Mouse (Mus musculus) neural tube, embryonic 11.5 days (tissue): ENCODE data around the gene Rbmx2. TPM values are rescaled to one million over a fixed set of nuclear protein-coding genes. Genes with fewer than 3 reads are reported as not detected.

Experiments
- ATAC-seq: fragments of 200-750 bp; cut with Nextera tagmentation; 2 replicates; pipeline ENCODE4 v1.8.0; 2017; ENCODE audit warnings: moderate number of reproducible peaks, mild to moderate bottlenecking, moderate TSS enrichment, moderate library complexity; ENCODE audit not compliant: insufficient read depth, low FRiP score, low TSS enrichment
- DNase-seq: peaks from one replicate; pipeline ENCODE4 v3.0.0-alpha.2; 2015; ENCODE audit warnings: low spot score
- H3K27ac ChIP-seq: fragments of 300-500 bp; sonication (generic); 2 replicates; pipeline ENCODE4 v1.5.1; 2014; ENCODE audit warnings: low read depth, mild to moderate bottlenecking, low read length
- H3K27me3 ChIP-seq: fragments of 300-500 bp; sonication (generic); 2 replicates; pipeline ENCODE4 v1.6.1; 2014; ENCODE audit warnings: mild to moderate bottlenecking, low read length, mixed read lengths; ENCODE audit not compliant: control insufficient read depth, insufficient read depth
- H3K36me3 ChIP-seq: fragments of 300-500 bp; sonication (generic); 2 replicates; pipeline ENCODE4 v1.6.1; 2014; ENCODE audit warnings: mild to moderate bottlenecking, low read length, moderate library complexity, mixed read lengths; ENCODE audit not compliant: control insufficient read depth, insufficient read depth
- H3K4me1 ChIP-seq: fragments of 300-500 bp; sonication (generic); 2 replicates; pipeline ENCODE4 v1.6.1; 2014; ENCODE audit warnings: low read length, mixed read lengths; ENCODE audit not compliant: control insufficient read depth, insufficient read depth
- H3K4me2 ChIP-seq: fragments of 300-500 bp; sonication (generic); 2 replicates; pipeline ENCODE4 v1.6.1; 2014; ENCODE audit warnings: low read depth, mild to moderate bottlenecking, moderate library complexity
- H3K4me3 ChIP-seq: fragments of 300-500 bp; sonication (generic); 2 replicates; pipeline ENCODE4 v1.5.1; 2014; ENCODE audit warnings: low read depth, low read length
- H3K9ac ChIP-seq: fragments of 300-500 bp; sonication (generic); 2 replicates; pipeline ENCODE4 v1.6.1; 2014; ENCODE audit warnings: mild to moderate bottlenecking, low read length
- H3K9me3 ChIP-seq: fragments of 300-500 bp; sonication (generic); 2 replicates; pipeline ENCODE4 v1.6.1; 2016; ENCODE audit warnings: low read length; ENCODE audit not compliant: control insufficient read depth
- WGBS: fragments of 180-500 bp; shearing (Covaris S2); extraction: QIAGEN DNeasy Blood & Tissue Kit; methylation state at CpG from one replicate; pipeline ENCODE4 v1.1.7; 2014; 5-methylcytosine and 5-hydroxymethylcytosine counted together
- polyA plus RNA-seq: library from polyadenylated mRNA; unstranded; fragments of >200 nt; fragmentation: Nextera tagmentation; extraction: Ambion mirVana; gene quantifications from 2 replicates; pipeline ENCODE4 v1.2.1, GENCODE M21; 2014

Gene Rbmx2
- polyA plus RNA-seq: 21.8 and 21.9 TPM in 2 replicates

DNA sequence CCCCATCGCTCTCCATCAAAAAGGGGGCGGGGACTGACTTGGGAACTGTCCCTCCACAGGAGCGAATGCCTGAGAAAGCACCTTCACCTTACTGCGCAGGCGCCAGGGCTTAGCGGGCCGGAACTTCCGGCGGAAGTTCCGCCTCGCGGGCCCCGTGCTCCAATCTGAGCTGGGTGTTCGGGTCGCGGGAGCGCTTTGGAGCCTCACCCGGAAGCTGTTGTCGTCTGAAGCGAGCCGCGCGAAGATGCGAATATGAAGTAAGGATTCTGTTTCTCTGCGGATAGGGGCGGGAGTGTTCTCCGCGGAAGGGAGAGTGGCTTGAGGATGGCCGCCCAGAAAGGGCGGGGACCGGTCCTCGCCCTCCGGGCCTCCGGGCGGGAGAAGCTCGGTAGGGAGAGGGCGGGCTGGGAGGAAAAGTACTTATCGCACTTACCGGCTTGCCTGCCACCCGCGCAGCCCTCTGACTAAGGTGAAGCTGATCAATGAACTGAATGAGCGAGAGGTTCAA is at the start of gene Rbmx2:
Gene Rbmx2, plus strand, starts transcription at position 141 of the 508 bp plus-strand sequence.
- 15% methylated on average over 42 of the region's 42 CpGs for WGBS

DNA sequence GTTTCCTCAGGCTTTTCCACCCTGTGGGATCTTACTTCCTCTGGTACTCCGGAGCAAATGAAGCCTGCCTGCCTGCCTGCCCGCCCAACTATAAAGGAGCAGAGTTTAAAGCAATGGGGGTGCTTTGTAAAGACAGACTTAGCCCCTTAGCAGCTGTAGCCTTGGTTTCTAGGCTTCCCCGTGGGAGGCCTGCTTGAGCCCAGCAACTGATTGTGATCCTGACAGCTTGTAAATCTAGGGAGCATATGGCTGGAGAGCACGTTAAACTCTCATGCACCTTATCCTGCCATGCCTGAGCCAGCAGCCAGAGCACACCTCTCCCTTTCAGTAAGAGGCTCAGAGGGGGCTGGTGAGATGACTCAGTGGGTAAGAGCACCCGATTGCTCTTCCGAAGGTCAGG is 28.0 kb upstream of the Rbmx2 start:
- Histone ChIP-seq H3K4me1 (no peaks in the 10 kb centered on the region), H3K4me3 (no peak overlapping the region), H3K9me3 (no peaks in the 10 kb centered on the region), H3K9ac (no peak overlapping the region), H3K4me2 (no peak overlapping the region), H3K27ac (no peak overlapping the region), H3K36me3 (no peaks in the 10 kb centered on the region), H3K27me3 (no peaks in the 10 kb centered on the region)
- ATAC-seq (peak; percentile 88), DNase-seq (peak; percentile 39)
- 20% methylated on average over 6 of the region's 6 CpGs for WGBS

More for the DNA sequence above, at the start of gene Rbmx2:
- no peaks in the 10 kb centered on the region for H3K36me3 ChIP-seq
- H3K9ac ChIP-seq: peak within 1 kb of the TSS; percentile 58
- H3K4me3 ChIP-seq: peak within 1 kb of the TSS; percentile 59
- H3K9me3 ChIP-seq: no peaks in the 10 kb centered on the region
- H3K4me1 ChIP-seq: no peaks in the 10 kb centered on the region
- ATAC-seq (peak; percentile 95), DNase-seq (peak; percentile 92)
- H3K27ac ChIP-seq: no peak within 1 kb of the TSS
- no peaks in the 10 kb centered on the region for H3K27me3 ChIP-seq
- peak within 1 kb of the TSS; percentile 37 for H3K4me2 ChIP-seq

DNA sequence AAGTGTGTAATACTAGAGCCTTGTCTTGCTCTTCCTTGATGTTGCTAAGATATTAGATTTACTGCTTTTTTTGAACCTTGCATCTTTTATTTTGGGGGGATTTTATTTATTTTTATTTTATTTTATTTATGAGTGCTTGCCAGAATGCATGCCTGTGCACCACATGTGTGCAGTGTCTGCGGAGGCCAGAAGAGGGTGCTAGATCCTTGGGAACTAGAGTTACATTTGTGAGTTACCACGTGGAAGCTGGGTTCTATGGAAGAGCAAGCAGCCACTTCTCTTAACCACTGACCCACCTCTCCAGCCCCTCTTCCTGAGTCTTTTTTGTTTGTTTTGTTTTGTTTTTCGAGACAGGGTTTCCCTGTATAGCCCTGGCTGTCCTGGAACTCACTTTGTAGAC is 25.2 kb upstream of the Rbmx2 start:
- H3K4me1 ChIP-seq: no peaks in the 10 kb centered on the region
- no peak overlapping the region for H3K9ac ChIP-seq
- no peak overlapping the region for H3K4me3 ChIP-seq
- no peak overlapping the region for H3K4me2 ChIP-seq
- no peaks in the 10 kb centered on the region for H3K36me3 ChIP-seq
- H3K9me3 ChIP-seq: no peaks in the 10 kb centered on the region
- DNase-seq (no peak), ATAC-seq (no peak)
- H3K27ac ChIP-seq: no peak overlapping the region
- 72% methylated on average over 3 of the region's 3 CpGs for WGBS
- H3K27me3 ChIP-seq: no peaks in the 10 kb centered on the region

DNA sequence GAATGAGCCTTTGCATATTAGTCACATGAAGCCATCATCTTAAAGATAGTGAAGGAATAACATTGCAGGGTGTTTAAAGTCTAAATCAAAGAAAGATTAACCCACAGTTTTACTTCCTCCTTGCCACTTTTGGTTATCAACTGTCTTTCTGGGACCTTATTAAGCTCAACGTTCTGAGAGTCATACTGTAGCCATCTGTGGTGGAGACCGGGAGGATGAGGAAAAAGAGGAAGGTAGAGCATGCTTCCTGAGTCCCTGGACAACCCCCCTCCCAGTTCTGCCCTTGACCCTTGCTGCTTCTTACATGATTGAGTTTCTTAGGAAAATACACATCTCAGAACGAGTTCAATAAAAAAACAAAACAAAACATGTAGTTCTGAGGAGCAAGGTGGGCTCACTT is 23.1 kb upstream of the Rbmx2 start:
- 78% methylated on average over 3 of the region's 3 CpGs for whole genome bisulfite sequencing
- no peak for ATAC-seq
- no peak overlapping the region for H3K4me2 ChIP-seq
- H3K36me3 ChIP-seq: no peaks in the 10 kb centered on the region
- no peak overlapping the region for H3K9ac ChIP-seq
- no peak overlapping the region for H3K27ac ChIP-seq
- no peaks in the 10 kb centered on the region for H3K9me3 ChIP-seq
- H3K27me3 ChIP-seq: no peaks in the 10 kb centered on the region
- DNase-seq: no peak
- no peak overlapping the region for H3K4me3 ChIP-seq
- no peaks in the 10 kb centered on the region for H3K4me1 ChIP-seq

DNA sequence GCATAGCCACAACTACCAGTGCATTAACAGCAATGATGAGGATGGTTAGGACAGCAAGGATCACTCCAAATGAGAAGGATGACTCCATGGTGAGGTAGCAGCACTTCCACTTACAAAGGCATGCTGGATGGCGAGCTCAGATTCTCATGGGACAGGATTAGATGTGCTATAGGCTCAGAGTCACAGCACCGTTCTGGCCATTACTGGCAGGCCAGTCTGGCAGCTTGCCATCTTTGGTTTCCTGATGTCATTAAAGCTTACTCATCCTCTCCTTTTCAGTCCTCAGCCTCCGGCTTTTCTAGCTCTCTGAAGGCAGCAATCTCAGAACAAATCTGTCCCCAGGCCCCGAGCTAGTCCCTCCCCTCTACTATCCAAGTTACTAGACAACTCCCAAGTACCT is 20.6 kb upstream of the Rbmx2 start, which contains the start of gene Gpr119:
Gene Gpr119, minus strand, starts transcription at position 308 of the 400 bp plus-strand sequence.
- H3K36me3 ChIP-seq: no peaks in the 10 kb centered on the region
- H3K4me1 ChIP-seq: no peaks in the 10 kb centered on the region
- H3K9ac ChIP-seq: no peak within 1 kb of the TSS
- no peak for DNase-seq
- H3K27me3 ChIP-seq: no peaks in the 10 kb centered on the region
- no peak within 1 kb of the TSS for H3K4me3 ChIP-seq
- WGBS: 74% methylated on average over 4 of the region's 4 CpGs
- H3K4me2 ChIP-seq: no peak within 1 kb of the TSS
- ATAC-seq: no peak
- H3K9me3 ChIP-seq: no peaks in the 10 kb centered on the region
- no peak within 1 kb of the TSS for H3K27ac ChIP-seq

DNA sequence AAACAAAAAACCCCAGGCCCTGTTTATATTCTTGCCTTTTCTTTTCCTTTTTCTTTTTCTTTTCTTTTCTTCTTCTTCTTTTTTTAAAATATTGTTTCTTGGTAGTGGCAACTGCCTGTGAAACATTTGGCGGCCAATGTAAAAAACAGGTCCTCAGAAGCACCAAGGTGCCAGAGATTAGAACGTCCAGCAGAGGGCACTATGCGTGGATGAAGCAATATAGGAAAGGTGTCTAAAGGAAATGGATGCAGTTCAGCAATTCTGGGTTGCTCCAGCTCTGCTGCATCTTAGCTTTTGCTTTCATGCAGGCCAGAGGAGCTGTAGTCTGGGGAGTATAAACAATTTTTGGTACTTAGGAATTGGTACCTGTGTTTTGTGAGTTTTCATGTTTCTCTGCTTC is 11.4 kb upstream of the Rbmx2 start:
- Histone ChIP-seq H3K36me3 (no peaks in the 10 kb centered on the region), H3K4me1 (no peaks in the 10 kb centered on the region), H3K4me3 (no peak overlapping the region), H3K27me3 (no peaks in the 10 kb centered on the region), H3K9ac (no peak overlapping the region), H3K27ac (no peak overlapping the region), H3K9me3 (no peaks in the 10 kb centered on the region), H3K4me2 (no peak overlapping the region)
- DNase-seq (peak; percentile 35), ATAC-seq (no peak)
- 19% methylated on average over 3 of the region's 3 CpGs for WGBS

DNA sequence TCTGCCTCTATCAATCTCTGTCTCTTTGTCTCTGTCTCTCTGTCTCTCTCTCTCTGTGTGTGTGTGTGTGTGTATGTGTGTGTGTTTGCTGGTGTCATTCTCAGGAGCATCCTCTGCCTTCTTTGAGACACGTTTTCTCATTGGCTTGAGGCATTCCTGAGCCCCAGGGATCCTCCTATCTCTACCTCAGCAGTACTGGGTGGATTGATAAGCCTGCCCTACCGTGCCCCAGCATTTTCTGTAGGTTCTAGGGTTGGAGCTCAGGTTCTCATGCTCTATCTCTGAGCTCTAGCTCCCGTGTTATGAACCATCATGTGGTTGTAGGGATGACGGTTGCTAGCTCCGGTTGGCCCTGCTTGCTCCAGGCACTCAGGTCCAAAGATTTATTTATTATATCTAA is 10.9 kb upstream of the Rbmx2 start:
- Histone ChIP-seq H3K9me3 (no peaks in the 10 kb centered on the region), H3K4me1 (no peaks in the 10 kb centered on the region), H3K27ac (no peak overlapping the region), H3K4me2 (no peak overlapping the region), H3K4me3 (no peak overlapping the region), H3K27me3 (no peaks in the 10 kb centered on the region), H3K9ac (no peak overlapping the region), H3K36me3 (no peaks in the 10 kb centered on the region)
- DNase-seq: no peak
- WGBS: 77% methylated on average over 5 of the region's 5 CpGs
- no peak for ATAC-seq

DNA sequence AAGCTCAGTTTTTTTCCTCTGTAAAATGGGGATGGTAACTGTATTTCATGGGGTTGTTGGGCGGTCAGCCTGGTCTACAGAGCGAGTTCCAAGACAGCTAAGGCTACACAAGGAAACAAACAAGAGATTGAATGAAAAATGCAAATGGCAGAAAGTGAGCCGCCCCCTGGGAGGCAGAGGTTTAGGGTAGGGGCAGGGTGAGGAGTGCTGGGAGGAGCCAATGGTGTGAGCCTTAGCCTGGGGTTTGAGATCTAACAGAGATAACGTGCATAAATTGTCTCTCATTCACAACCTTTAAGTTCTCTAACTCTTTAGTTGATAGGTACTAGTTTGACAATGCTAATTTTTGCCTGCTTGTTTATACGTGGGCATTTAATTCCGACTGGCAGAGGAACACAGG is 344 bp upstream of the Rbmx2 start:
- Histone ChIP-seq H3K4me1 (no peaks in the 10 kb centered on the region), H3K36me3 (no peaks in the 10 kb centered on the region), H3K27me3 (no peaks in the 10 kb centered on the region), H3K4me2 (peak overlapping the region; percentile 34; the same call in 1 of the 2 replicates), H3K4me3 (peak overlapping the region; percentile 59), H3K9me3 (no peaks in the 10 kb centered on the region), H3K9ac (no peak overlapping the region), H3K27ac (no peak overlapping the region)
- no peak for DNase-seq
- peak; percentile 89 for ATAC-seq
- WGBS: 20% methylated on average over 6 of the region's 6 CpGs

DNA sequence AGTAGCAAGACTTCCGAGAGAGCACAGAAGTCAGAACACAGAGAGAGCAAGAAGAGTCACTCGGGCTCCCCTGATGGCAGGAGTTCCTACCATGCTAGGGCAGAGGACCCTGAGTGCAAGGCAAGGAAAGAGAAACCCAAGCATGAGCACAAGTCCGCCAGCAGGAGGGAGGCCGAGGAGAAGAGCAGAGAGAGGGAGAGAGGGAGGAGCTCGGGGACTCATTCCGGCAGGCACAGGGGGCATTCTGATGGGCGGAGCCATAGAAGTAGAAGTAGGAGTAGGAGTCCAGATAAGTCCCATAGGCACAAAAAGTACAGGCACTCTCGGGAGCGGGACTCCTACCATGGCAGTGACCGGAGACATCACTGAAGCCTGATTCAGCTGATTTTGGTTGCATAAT is 14.9 kb downstream of the Rbmx2 start:
- ATAC-seq (no peak), DNase-seq (no peak)
- Histone ChIP-seq H3K9me3 (no peaks in the 10 kb centered on the region), H3K9ac (no peak overlapping the region), H3K4me3 (no peak overlapping the region), H3K27ac (no peak overlapping the region), H3K27me3 (no peaks in the 10 kb centered on the region), H3K36me3 (no peaks in the 10 kb centered on the region), H3K4me2 (no peak overlapping the region), H3K4me1 (no peaks in the 10 kb centered on the region)
- 85% methylated on average over 10 of the region's 10 CpGs for WGBS
